Mouse (Mus musculus) liver, embryonic 12.5 days (tissue): ENCODE measurements around the gene Foxp1. TPM values are rescaled to one million over a fixed set of nuclear protein-coding genes. Genes with fewer than 3 reads are reported as not detected.

Source experiments
- ATAC-seq: fragments of 200-750 bp; cut with Nextera tagmentation; 2 replicates; pipeline ENCODE4 v1.8.0; 2017; ENCODE audit warnings: moderate number of reproducible peaks, mild to moderate bottlenecking, moderate library complexity
- H3K27ac ChIP-seq: fragments of 300-500 bp; sonication (generic); 2 replicates; pipeline ENCODE4 v1.5.1; 2016; ENCODE audit warnings: mild to moderate bottlenecking
- H3K27me3 ChIP-seq: fragments of 300-500 bp; sonication (generic); replicated peaks from 2 replicates; pipeline ENCODE4 v1.6.1; 2016; ENCODE audit warnings: mild to moderate bottlenecking, moderate library complexity
- H3K36me3 ChIP-seq: fragments of 300-500 bp; sonication (generic); 2 replicates; pipeline ENCODE4 v1.6.1; 2016; ENCODE audit warnings: mild to moderate bottlenecking, moderate library complexity
- H3K4me1 ChIP-seq: fragments of 300-500 bp; sonication (generic); 2 replicates; pipeline ENCODE4 v1.6.1; 2016
- H3K4me2 ChIP-seq: fragments of 300-500 bp; sonication (generic); 2 replicates; pipeline ENCODE4 v1.6.1; 2016; ENCODE audit warnings: mild to moderate bottlenecking, moderate library complexity
- H3K4me3 ChIP-seq: fragments of 300-500 bp; sonication (generic); 2 replicates; pipeline ENCODE4 v1.5.1; 2016; ENCODE audit warnings: mild to moderate bottlenecking, moderate library complexity
- H3K9ac ChIP-seq: fragments of 300-500 bp; sonication (generic); 2 replicates; pipeline ENCODE4 v1.6.1; 2016; ENCODE audit warnings: mild to moderate bottlenecking, moderate library complexity
- H3K9me3 ChIP-seq: fragments of 300-500 bp; sonication (generic); replicated peaks from 2 replicates; pipeline ENCODE4 v1.6.1; 2016; ENCODE audit warnings: mild to moderate bottlenecking, moderate library complexity
- WGBS: fragments of 180-500 bp; shearing (Covaris S2); methylation state at CpG from one replicate; pipeline ENCODE4 v1.1.7; 2016; ENCODE audit not compliant: insufficient replicate concordance; 5-methylcytosine and 5-hydroxymethylcytosine counted together
- polyA plus RNA-seq: library from polyadenylated mRNA; unstranded; fragments of >200 nt; fragmentation: Nextera tagmentation; extraction: Ambion mirVana; gene quantifications from 2 replicates; pipeline ENCODE4 v1.2.1, GENCODE M21; 2016

Gene Foxp1
- polyA plus RNA-seq, 1 experiment from 2014 or later = 25.5 TPM

DNA sequence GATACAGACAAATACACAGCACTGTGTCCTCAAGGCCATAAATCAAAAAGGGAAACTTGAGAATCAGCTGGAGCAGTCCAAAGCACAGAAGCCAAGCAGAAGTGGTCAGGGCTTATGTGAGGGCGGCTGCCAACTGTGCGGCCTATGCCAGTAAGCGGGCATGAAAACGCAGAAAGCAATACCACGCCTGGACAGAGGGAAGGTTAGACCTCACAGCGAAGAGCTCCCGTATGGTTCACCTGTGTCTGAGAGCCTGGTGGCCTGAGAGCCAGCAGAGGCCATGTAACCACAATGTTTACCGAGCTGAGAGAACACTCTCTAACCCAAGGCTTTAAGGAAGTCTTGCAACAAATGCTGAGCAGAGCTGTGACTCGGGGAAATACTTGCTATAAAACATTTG, 524.8 kb downstream of the Foxp1 start:
- peaks cover 12% of the 10 kb centered on the region for H3K4me1 ChIP-seq
- 63% methylated on average over 9 of the region's 9 CpGs for WGBS
- no peak overlapping the region for H3K27ac ChIP-seq
- H3K4me2 ChIP-seq = no peak overlapping the region
- no peak for ATAC-seq
- peaks cover 15% of the 10 kb centered on the region for H3K36me3 ChIP-seq
- H3K9ac ChIP-seq = no peak overlapping the region
- no peaks in the 10 kb centered on the region for H3K9me3 ChIP-seq
- no peak overlapping the region for H3K4me3 ChIP-seq
- H3K27me3 ChIP-seq = no peaks in the 10 kb centered on the region

DNA sequence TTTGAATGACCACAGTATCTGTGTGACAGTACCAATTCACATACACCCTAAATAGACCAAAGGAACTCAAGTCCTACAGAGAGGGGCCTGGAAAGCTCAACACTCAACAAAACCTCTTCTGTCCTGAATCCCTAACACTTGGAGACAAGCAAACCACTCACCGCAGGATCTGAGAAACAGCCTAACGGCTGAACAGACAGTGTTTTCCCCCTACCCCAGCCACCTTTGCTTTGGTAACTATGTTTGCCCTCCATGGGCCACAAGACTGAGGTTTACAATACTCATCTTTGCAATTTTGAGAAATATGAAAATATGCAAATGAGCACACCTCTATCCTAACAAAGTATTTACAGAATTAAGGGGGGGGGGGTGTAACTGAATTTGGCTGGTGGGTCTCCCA, 525.7 kb downstream of the Foxp1 start:
- H3K27me3 ChIP-seq = no peaks in the 10 kb centered on the region
- H3K27ac ChIP-seq = no peak overlapping the region
- peaks cover 21% of the 10 kb centered on the region for H3K4me1 ChIP-seq
- no peak overlapping the region for H3K9ac ChIP-seq
- no peak for ATAC-seq
- H3K36me3 ChIP-seq = peaks cover 9% of the 10 kb centered on the region
- H3K9me3 ChIP-seq = no peaks in the 10 kb centered on the region
- H3K4me2 ChIP-seq = no peak overlapping the region
- 81% methylated on average over 2 of the region's 2 CpGs for WGBS
- H3K4me3 ChIP-seq = no peak overlapping the region

DNA sequence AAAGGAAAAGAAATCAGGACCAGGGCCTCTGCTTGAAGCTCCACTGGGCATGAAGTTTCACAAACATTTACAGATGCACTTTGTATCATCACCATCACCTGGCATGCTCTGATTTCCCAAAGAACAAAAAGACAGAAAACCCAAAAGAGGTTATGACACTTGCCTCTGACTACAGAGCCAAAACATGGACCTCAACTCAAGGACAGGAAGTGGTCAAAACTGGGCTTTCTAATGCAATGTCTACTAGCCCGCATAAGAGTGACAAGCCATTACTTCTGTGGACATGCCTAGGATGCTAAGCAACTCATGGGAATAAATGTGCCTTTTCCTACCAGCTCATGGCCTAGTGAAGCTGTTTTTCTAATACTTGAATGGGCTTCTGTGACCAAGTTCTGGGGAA, 526.2 kb downstream of the Foxp1 start:
- H3K9me3 ChIP-seq = no peaks in the 10 kb centered on the region
- no peak overlapping the region for H3K4me3 ChIP-seq
- H3K4me1 ChIP-seq = peaks cover 26% of the 10 kb centered on the region
- no peak overlapping the region for H3K4me2 ChIP-seq
- no peak for ATAC-seq
- H3K9ac ChIP-seq = no peak overlapping the region
- peaks cover 6% of the 10 kb centered on the region; the same call in 1 of the 2 replicates for H3K36me3 ChIP-seq
- H3K27me3 ChIP-seq = no peaks in the 10 kb centered on the region
- 44% methylated on average over 1 of the region's 1 CpGs for WGBS
- H3K27ac ChIP-seq = no peak overlapping the region

DNA sequence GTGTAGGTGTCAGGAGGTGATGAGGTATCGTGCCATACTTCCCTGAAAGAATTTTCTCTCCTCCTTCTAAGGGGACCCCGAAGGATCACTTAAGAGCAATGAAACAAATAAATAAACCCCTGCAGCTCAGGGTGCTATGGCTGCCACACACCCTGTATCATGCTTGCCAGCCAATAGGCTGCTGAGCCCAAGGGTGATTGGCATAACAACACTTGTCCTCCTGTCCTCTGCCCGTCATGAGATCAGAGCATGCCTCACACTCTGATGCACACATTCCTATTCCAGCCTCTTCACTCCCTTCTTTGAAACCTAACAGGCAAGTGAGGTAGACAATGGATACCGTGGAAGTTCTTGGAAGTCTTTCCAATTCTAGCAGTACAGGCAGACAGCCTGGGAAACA, 526.8 kb downstream of the Foxp1 start:
- Histone ChIP-seq H3K4me3 (no peak overlapping the region), H3K36me3 (peaks cover 5% of the 10 kb centered on the region; the same call in 1 of the 2 replicates), H3K9me3 (no peaks in the 10 kb centered on the region), H3K27me3 (no peaks in the 10 kb centered on the region), H3K4me2 (no peak overlapping the region), H3K4me1 (peaks cover 31% of the 10 kb centered on the region), H3K27ac (no peak overlapping the region), H3K9ac (no peak overlapping the region)
- WGBS = 73% methylated on average over 4 of the region's 4 CpGs
- no peak for ATAC-seq

DNA sequence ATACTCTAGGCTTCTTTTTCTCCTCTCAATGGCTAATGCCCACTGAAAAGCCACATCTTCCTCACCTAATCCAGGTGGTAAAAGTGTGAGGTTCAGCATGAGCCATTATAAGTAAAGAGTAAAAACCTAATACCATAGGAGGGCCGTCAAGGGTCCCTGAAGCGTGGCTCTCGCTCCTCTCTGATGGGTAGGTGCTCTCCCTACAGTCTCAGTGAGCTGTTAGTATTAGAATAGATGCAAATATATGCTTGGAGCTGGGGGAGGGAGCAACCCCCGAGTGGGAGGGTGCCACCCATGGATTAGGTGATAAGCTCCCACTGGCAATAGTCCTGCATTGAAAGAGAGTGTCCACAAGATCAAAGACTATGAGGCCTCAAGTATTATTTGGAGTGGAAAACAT, 527.6 kb downstream of the Foxp1 start:
- H3K36me3 ChIP-seq = peaks cover 5% of the 10 kb centered on the region

DNA sequence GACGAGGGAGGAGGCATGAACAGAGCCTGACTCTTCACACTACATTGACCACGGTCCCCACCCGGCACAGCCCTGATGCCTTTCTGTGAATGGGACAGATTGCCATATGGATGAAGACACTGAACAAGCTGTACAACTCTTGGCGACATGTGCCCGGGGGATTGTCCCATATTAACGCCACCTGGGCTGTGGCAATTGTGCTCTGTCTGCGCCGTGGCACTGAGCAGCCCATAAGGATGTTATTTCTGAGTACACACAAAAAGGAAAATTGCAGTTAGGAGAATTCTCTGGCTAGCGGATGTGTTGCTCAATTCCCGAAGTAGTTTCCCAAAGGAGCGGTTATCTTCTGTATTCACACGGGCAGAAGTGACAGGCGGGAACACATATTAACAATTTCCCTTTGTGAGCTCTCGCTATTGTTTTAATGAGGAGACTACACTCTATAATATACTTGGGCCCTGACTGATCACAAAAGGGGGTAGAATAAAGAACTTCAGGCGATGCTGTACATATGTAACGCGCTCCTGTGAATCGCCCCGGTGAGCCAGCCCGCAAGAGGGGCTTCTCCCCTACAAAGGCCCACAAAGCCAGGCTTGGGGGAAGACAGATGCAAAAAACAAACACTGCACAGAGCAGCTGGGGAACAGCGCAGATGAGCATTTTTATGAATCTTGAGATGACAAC, 528.3 kb downstream of the Foxp1 start:
- no peaks in the 10 kb centered on the region for H3K27me3 ChIP-seq
- peaks cover 7% of the 10 kb centered on the region for H3K36me3 ChIP-seq
- ATAC-seq = no peak
- H3K9ac ChIP-seq = no peak overlapping the region
- H3K4me2 ChIP-seq = no peak overlapping the region
- H3K9me3 ChIP-seq = no peaks in the 10 kb centered on the region
- no peak overlapping the region for H3K27ac ChIP-seq
- H3K4me3 ChIP-seq = no peak overlapping the region
- 80% methylated on average over 21 of the region's 21 CpGs for WGBS
- peaks cover 31% of the 10 kb centered on the region for H3K4me1 ChIP-seq

More for the DNA sequence above, 527.6 kb downstream of the Foxp1 start:
- Histone ChIP-seq H3K4me3 (no peak overlapping the region), H3K27me3 (no peaks in the 10 kb centered on the region), H3K9ac (no peak overlapping the region), H3K4me1 (peaks cover 31% of the 10 kb centered on the region), H3K9me3 (no peaks in the 10 kb centered on the region), H3K4me2 (no peak overlapping the region), H3K27ac (no peak overlapping the region)
- WGBS = 67% methylated on average over 4 of the region's 4 CpGs
- no peak for ATAC-seq

DNA sequence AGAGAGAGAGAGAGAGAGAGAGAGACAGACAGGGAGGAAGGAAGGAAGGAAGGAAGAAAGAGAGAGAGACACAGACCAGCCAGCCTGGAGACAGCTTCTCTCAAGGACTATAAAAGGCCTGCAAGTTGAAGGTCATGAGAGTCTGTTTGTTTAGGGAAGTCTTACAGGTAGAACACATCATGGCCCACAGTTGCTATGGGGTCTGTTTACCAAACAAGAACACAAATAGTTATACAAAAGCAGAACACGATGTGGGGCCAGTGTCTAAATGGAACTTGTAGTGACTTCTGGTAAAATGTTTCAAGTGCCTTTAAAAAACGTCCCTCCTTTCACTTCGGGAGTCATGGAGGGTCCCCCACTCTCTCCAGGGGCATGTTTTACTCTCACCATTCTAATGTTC, 529.3 kb downstream of the Foxp1 start:
- H3K4me1 ChIP-seq = peaks cover 38% of the 10 kb centered on the region
- WGBS = 52% methylated on average over 3 of the region's 3 CpGs
- H3K36me3 ChIP-seq = peaks cover 5% of the 10 kb centered on the region; the same call in 1 of the 2 replicates
- no peak overlapping the region for H3K4me2 ChIP-seq
- no peak overlapping the region for H3K4me3 ChIP-seq
- H3K9ac ChIP-seq = no peak overlapping the region
- ATAC-seq = no peak
- H3K27me3 ChIP-seq = no peaks in the 10 kb centered on the region
- H3K27ac ChIP-seq = no peak overlapping the region
- H3K9me3 ChIP-seq = no peaks in the 10 kb centered on the region

DNA sequence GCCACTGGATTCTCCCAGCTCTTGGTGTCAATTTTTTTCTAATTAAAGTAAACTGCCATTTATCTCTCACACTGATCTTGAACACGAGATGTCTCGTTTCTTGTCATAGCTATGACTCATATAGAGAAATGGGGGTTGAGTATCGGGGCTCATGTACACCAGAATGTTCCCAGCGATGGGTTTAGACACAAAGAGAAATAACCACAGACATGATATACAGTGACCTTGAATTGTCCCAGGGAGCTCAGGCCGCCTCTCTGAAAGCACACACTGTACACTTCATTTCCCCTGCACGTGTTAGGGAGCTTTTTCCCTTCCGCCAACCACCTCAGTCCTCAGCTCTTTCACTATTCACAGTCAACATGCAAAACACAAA, 529.8 kb downstream of the Foxp1 start:
- peaks cover 40% of the 10 kb centered on the region for H3K4me1 ChIP-seq
- no peak overlapping the region for H3K4me3 ChIP-seq
- no peaks in the 10 kb centered on the region for H3K27me3 ChIP-seq
- no peak overlapping the region for H3K27ac ChIP-seq
- no peak overlapping the region for H3K9ac ChIP-seq
- no peaks in the 10 kb centered on the region for H3K9me3 ChIP-seq
- no peak overlapping the region for H3K4me2 ChIP-seq
- WGBS = 40% methylated on average over 7 of the region's 7 CpGs
- peaks cover 5% of the 10 kb centered on the region; the same call in 1 of the 2 replicates for H3K36me3 ChIP-seq
- ATAC-seq = no peak

DNA sequence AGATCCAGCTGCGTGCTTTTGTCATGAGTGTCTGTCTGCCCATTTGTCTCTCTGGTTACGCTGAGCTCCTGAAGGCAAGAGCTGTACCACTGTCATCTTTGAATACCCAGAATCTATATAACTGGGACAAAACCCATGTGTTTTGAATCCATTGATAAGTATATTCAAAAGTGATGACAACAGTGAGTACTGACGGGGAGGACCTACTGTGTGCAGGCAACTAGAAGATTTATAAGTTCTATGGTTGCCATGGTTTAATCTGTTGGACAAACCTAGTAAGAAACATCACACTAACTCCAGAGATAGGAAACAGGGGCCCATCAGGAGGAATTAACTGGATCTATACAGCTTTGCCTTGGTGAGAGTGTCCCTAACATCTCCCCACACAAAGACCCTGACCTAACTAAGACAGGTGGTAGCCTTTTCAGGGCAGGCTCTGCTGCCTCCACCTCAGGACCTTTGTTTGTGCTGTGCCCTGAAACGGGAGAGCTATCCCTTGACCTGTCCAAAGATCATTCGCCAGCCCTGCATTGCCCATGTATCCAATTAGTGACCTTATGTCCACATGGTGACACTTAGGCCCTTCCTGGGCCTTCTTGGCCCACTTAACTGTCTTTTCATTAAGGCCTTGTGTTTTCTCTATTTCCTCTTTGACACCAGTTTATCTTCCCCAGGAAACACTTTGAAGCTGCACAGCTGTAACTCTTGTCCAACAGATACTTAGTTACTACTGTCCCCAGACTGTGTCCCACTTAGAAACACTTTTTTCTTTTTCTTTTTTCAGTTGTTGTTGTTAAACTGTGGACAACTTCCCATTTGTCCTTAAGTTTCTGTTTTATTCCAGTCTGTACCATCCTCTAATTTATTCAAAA, 530.4 kb downstream of the Foxp1 start:
- Histone ChIP-seq H3K9ac (no peak overlapping the region), H3K36me3 (peaks cover 5% of the 10 kb centered on the region; the same call in 1 of the 2 replicates), H3K4me1 (peaks cover 40% of the 10 kb centered on the region), H3K4me3 (no peak overlapping the region), H3K27me3 (no peaks in the 10 kb centered on the region), H3K9me3 (no peaks in the 10 kb centered on the region), H3K27ac (no peak overlapping the region), H3K4me2 (no peak overlapping the region)
- 70% methylated on average over 5 of the region's 5 CpGs for WGBS
- no peak for ATAC-seq

DNA sequence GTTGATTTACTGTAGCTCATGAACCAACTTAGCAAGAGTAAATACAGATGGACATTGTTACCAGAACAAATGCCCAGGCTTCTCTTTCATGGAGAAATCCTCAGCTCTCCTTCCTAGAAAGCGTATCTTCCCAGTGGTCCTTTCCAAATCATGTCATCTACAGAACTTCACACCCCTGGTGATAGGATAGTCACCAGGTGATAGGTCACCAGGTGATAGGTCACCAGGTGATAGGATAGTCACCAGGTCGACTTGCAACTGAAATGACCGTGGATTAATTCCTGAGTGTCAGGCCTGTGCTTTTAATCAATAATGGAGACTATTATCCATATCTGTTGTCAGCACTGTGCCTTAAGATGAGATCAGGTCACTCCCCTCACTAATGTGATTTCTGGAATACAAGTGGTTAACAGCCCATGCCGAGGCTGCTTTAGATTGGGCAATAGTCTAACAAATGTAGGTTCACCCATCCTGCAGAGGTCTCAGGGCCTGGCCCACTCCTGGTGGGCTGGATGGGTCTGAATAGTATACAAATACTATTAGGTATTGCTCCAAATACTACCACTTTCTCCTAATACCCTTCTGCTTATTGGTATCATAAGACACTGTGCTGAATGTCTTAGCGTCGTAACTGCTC, 534.9 kb downstream of the Foxp1 start:
- H3K36me3 ChIP-seq = peaks cover 5% of the 10 kb centered on the region; the same call in 1 of the 2 replicates
- WGBS = 73% methylated on average over 6 of the region's 6 CpGs
- H3K4me3 ChIP-seq = no peak overlapping the region
- no peak overlapping the region for H3K4me2 ChIP-seq
- no peak overlapping the region for H3K9ac ChIP-seq
- H3K4me1 ChIP-seq = peaks cover 52% of the 10 kb centered on the region
- H3K27me3 ChIP-seq = no peaks in the 10 kb centered on the region
- no peaks in the 10 kb centered on the region for H3K9me3 ChIP-seq
- no peak overlapping the region for H3K27ac ChIP-seq
- ATAC-seq = no peak

DNA sequence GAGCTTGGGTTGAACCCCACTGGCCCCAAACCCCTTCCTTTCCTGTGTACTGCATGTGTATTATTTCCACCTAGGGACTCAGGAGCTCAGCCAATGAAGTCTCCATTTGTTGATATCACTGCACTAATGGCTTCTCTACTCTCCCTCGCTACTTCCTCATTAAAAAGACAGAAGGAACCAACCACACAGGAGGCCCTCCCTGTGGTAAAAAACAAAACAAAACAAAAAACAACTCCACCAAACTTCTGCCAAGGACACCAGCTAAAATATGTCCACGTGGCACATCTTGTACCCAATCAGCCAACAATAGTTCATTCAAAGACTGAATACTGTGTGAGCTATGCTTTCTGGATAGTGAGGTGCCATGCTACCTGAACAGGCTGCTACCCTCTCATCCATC, 537.1 kb downstream of the Foxp1 start:
- Histone ChIP-seq H3K27ac (no peak overlapping the region), H3K4me3 (no peak overlapping the region), H3K4me1 (peaks cover 40% of the 10 kb centered on the region), H3K4me2 (no peak overlapping the region), H3K9me3 (no peaks in the 10 kb centered on the region), H3K27me3 (no peaks in the 10 kb centered on the region), H3K9ac (no peak overlapping the region), H3K36me3 (peaks cover 5% of the 10 kb centered on the region; the same call in 1 of the 2 replicates)
- no peak for ATAC-seq
- WGBS = 67% methylated on average over 2 of the region's 2 CpGs

DNA sequence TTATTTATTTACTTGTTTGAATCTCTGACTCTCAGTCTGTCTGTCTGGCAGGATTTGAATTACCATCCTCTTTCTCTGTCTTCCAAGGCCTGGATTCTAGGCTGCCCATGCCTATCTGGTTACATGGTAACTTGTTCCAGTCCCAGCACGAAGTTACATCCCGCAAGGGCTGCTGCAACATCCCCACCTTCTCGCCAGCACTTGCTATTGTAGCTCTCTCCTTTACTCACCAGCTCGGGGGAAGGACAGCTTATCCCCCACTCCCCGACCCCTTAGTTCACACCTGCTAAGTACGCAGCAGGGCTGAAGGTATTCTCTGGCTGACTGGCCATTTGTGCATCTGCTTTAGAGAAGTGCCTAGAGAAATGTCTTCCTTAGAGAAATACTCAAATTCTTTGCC, 537.9 kb downstream of the Foxp1 start:
- WGBS = 79% methylated on average over 6 of the region's 6 CpGs
- no peak overlapping the region for H3K27ac ChIP-seq
- no peak overlapping the region for H3K4me2 ChIP-seq

More for the DNA sequence above, 537.9 kb downstream of the Foxp1 start:
- no peaks in the 10 kb centered on the region for H3K9me3 ChIP-seq
- ATAC-seq = no peak
- H3K4me3 ChIP-seq = no peak overlapping the region
- no peaks in the 10 kb centered on the region for H3K27me3 ChIP-seq
- no peak overlapping the region for H3K9ac ChIP-seq
- H3K36me3 ChIP-seq = peaks cover 2% of the 10 kb centered on the region; the same call in 1 of the 2 replicates
- peaks cover 45% of the 10 kb centered on the region for H3K4me1 ChIP-seq
